Mouse (Mus musculus) forebrain, postnatal 0 days (tissue): ENCODE measurements around the gene Tmem116. TPM values are rescaled to one million over a fixed set of nuclear protein-coding genes. Genes with fewer than 3 reads are reported as not detected.
"Not testable (repeated sequence)": the region's sequence is repeated elsewhere in the genome, so short reads cannot be mapped to it uniquely, and the experiment has no call there.

Experiments used
- ATAC-seq: fragments of 200-750 bp; cut with Nextera tagmentation; 2 replicates; pipeline ENCODE4 v1.8.0; 2017; ENCODE audit warnings: mild to moderate bottlenecking, moderate library complexity
- DNase-seq: peaks from one replicate; pipeline ENCODE4 v3.0.0-alpha.2; 2015
- H3K27ac ChIP-seq: fragments of 300-500 bp; sonication (generic); 2 replicates; pipeline ENCODE4 v1.5.1; 2014; ENCODE audit warnings: low read depth, mild to moderate bottlenecking, antibody characterized with exemption, low read length, moderate library complexity, mixed read lengths
- H3K27me3 ChIP-seq: fragments of 300-500 bp; sonication (generic); 2 replicates; pipeline ENCODE4 v1.6.1; 2014; ENCODE audit warnings: mild to moderate bottlenecking, low read length, mixed read lengths; ENCODE audit not compliant: insufficient read depth
- H3K36me3 ChIP-seq: fragments of 300-500 bp; sonication (generic); 2 replicates; pipeline ENCODE4 v1.6.1; 2014; ENCODE audit warnings: mild to moderate bottlenecking, moderate library complexity; ENCODE audit not compliant: insufficient read depth
- H3K4me1 ChIP-seq: fragments of 300-500 bp; sonication (generic); 2 replicates; pipeline ENCODE4 v1.6.1; 2014; ENCODE audit warnings: antibody characterized with exemption; ENCODE audit not compliant: insufficient read depth
- H3K4me2 ChIP-seq: fragments of 300-500 bp; sonication (generic); 2 replicates; pipeline ENCODE4 v1.6.1; 2014; ENCODE audit warnings: low read depth, mild to moderate bottlenecking, moderate library complexity
- H3K4me3 ChIP-seq: fragments of 300-500 bp; sonication (generic); 2 replicates; pipeline ENCODE4 v1.5.1; 2014; ENCODE audit warnings: low read depth, low read length, mixed read lengths
- H3K9ac ChIP-seq: fragments of 300-500 bp; sonication (generic); 2 replicates; pipeline ENCODE4 v1.6.1; 2014; ENCODE audit warnings: mild to moderate bottlenecking
- H3K9me3 ChIP-seq: fragments of 300-500 bp; sonication (generic); 2 replicates; pipeline ENCODE4 v1.6.1; 2016; ENCODE audit warnings: low read length
- CTCF ChIP-seq: sonication (generic); IDR thresholded peaks from 2 replicates; pipeline ENCODE4 v1.5.1; 2016; ENCODE audit warnings: antibody characterized with exemption, control low read depth, low read depth
- WGBS: fragments of 180-500 bp; shearing (Covaris S2); extraction: QIAGEN DNeasy Blood & Tissue Kit; methylation state at CpG from one replicate; pipeline ENCODE4 v1.1.7; 2014; 5-methylcytosine and 5-hydroxymethylcytosine counted together
- polyA plus RNA-seq: library from polyadenylated mRNA; unstranded; fragments of >200 nt; fragmentation: Nextera tagmentation; extraction: Ambion mirVana; gene quantifications from 2 replicates; pipeline ENCODE4 v1.2.1, GENCODE M21; 2015
- total RNA-seq: library from RNA; depleted of rRNA; stranded (reverse); fragments of >200 nt; gene quantifications from 2 replicates; pipeline ENCODE4 v1.2.3, GENCODE M21; 2014

The Tmem116 gene
- total and polyA plus RNA-seq, 2 experiments from 2014 or later, result 0.24 to 2.7 TPM

DNA sequence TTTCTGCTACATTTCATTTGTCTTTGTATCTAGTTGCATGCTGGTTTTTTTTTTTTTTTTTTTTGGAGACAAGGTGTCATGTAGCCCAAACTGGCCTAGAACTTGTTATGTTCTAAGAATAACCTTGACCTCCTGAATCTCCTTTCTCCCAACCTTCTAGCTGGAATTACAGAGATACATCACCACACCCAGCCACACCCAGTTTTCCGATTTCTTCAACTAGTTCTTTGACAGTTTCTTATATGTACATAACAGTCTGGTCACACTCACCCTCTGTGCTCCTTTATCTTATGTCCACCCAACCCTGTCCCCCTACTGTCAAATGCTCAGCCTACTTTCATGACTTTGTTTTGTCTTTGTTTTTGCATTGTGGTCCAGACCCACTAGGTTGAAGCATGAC lies 55.2 kb downstream of the Tmem116 start:
- Histone ChIP-seq H3K36me3 (no peaks in the 10 kb centered on the region), H3K4me3 (no peak overlapping the region), H3K27ac (no peak overlapping the region), H3K9me3 (no peaks in the 10 kb centered on the region), H3K4me2 (no peak overlapping the region), H3K9ac (no peak overlapping the region), H3K4me1 (no peaks in the 10 kb centered on the region), H3K27me3 (no peaks in the 10 kb centered on the region)
- DNase-seq (no peak), ATAC-seq (no peak)
- WGBS, result 95% methylated on average over 1 of the region's 1 CpGs
- no peak for TF ChIP-seq CTCF

DNA sequence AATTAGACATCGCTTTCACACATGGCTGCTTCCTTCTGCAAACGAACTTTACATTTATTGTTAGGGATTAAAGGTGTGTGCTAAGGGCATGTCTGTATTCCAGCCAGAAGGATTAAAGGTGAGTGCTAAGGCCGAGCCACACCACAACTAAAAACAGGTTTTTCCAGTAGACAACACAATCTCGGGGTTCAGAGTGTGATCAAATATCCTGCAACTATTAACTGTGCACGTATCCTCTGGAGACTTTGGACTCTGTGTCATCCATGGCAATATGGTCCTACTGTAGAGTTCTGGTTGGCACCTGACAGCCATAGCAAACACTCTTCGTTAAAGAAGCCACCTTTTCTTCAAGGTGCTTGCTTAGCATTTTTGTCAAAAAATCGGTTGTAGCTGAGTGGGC lies 58.3 kb downstream of the Tmem116 start:
- no peak overlapping the region for H3K4me3 ChIP-seq
- no peaks in the 10 kb centered on the region for H3K27me3 ChIP-seq
- no peak overlapping the region for H3K4me2 ChIP-seq
- H3K9me3 ChIP-seq, result no peaks in the 10 kb centered on the region
- DNase-seq (no peak), ATAC-seq (no peak)
- H3K27ac ChIP-seq, result no peak overlapping the region
- H3K4me1 ChIP-seq, result no peaks in the 10 kb centered on the region
- no peak overlapping the region for H3K9ac ChIP-seq
- TF ChIP-seq CTCF, result no peak
- 81% methylated on average over 7 of the region's 7 CpGs for WGBS
- no peaks in the 10 kb centered on the region for H3K36me3 ChIP-seq

DNA sequence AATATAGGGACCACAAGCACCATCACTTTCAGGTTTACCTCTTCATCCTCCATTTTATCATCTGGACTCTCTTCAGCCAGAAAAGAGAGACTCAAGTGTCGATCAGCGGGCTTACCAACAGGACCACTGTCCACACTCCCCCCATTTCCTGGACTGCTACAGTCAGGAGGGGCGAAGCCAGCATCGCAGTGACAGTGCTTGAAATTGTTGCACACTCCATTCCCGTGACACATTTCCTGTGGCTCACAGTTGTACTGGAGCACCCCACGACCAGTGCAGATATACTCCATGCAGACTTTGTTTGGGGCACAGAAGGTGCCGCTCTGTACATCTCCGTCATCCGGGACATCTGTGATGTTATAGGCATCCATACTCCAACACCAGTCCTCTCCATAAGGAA lies 67.3 kb downstream of the Tmem116 start:
- H3K27ac ChIP-seq, result no peak overlapping the region
- H3K4me3 ChIP-seq, result no peak overlapping the region
- no peaks in the 10 kb centered on the region for H3K9me3 ChIP-seq
- no peak for ATAC-seq
- WGBS, result 96% methylated on average over 9 of the region's 9 CpGs
- peaks cover 29% of the 10 kb centered on the region for H3K36me3 ChIP-seq
- H3K4me1 ChIP-seq, result no peaks in the 10 kb centered on the region
- no peaks in the 10 kb centered on the region for H3K27me3 ChIP-seq
- no peak for TF ChIP-seq CTCF
- no peak overlapping the region for H3K9ac ChIP-seq
- H3K4me2 ChIP-seq, result no peak overlapping the region
- DNase-seq, result no peak

- not testable (repeated sequence) for DNase-seq, H3K4me3 ChIP-seq, H3K27me3 ChIP-seq, ATAC-seq, H3K9me3 ChIP-seq, H3K27ac ChIP-seq, H3K4me2 ChIP-seq, H3K9ac ChIP-seq, H3K4me1 ChIP-seq
- 96% methylated on average over 10 of the region's 17 CpGs for WGBS
- peaks cover 36% of the 10 kb centered on the region for H3K36me3 ChIP-seq
Observed at GRCm38 (mm10) chr5:121519758-121520157, 68.1 kb downstream of the Tmem116 start.

DNA sequence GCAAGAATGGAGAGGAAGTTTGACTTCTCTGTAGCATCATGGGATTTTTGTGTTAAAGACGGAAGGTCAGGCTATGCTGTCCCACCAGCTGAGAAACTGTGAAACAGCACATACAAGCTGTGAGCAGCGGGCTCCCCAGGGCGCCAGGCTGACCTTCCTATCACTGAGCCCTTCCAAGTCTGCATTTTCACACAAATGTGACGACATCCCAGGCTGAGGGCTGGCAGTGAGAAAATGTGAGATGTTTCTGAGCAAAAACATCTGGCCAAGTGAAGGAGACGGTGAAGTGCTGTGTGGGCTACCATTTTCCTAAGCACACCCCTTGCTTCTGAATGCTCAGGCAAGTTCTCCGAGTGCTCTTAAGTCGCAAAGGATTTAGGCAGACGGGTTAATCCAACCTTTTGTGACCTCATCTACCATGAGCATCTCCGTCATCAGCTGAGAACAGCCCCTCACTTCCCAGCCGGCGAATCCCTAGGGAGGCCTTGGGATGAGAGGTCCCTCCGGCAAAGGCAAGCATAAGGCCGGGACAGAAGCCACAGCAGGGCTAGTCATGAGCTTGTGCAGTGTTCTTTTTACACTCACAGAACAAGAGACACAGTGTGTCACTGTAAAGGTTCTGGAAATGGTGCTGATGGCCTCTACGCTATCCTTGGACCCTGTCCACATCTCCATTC lies 74.2 kb downstream of the Tmem116 start:
- Histone ChIP-seq H3K36me3 (peaks cover 78% of the 10 kb centered on the region), H3K4me3 (no peak overlapping the region), H3K4me1 (no peaks in the 10 kb centered on the region), H3K27me3 (no peaks in the 10 kb centered on the region), H3K27ac (no peak overlapping the region), H3K9ac (no peak overlapping the region), H3K9me3 (no peaks in the 10 kb centered on the region), H3K4me2 (no peak overlapping the region)
- no peak for TF ChIP-seq CTCF
- 91% methylated on average over 14 of the region's 14 CpGs for WGBS
- ATAC-seq, result no peak
- no peak for DNase-seq

GRCm38 (mm10) chr5:121526526-121526925 lies 74.8 kb downstream of the Tmem116 start:
- ATAC-seq (no peak), DNase-seq (no peak)
- H3K4me3 ChIP-seq, result no peak overlapping the region
- no peaks in the 10 kb centered on the region for H3K27me3 ChIP-seq
- no peaks in the 10 kb centered on the region for H3K4me1 ChIP-seq
- H3K27ac ChIP-seq, result no peak overlapping the region
- no peaks in the 10 kb centered on the region for H3K9me3 ChIP-seq
- no peak overlapping the region for H3K9ac ChIP-seq
- TF ChIP-seq CTCF, result no peak
- WGBS, result 88% methylated on average over 7 of the region's 7 CpGs
- H3K4me2 ChIP-seq, result no peak overlapping the region
- H3K36me3 ChIP-seq, result peaks cover 78% of the 10 kb centered on the region

DNA sequence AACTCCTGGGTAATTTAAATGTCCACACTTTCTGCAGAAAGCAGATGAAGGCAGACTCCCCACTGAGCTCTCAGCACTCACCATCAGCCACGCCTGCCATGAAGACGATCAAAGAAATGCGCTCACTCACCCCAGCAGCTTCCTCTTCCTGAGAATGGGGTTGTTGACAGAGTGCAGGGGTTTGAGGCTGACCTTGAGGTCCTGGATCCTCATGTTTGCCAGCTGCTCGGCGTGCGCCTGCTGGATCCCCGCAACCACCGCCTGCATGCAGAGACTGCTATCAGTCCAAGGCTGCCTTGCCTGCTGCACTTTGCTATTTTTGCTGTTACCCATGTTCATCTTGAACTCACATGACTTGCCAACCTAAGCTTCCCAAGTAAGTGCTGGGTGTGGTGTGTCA lies 75.3 kb downstream of the Tmem116 start:
- DNase-seq (no peak), ATAC-seq (no peak)
- no peak overlapping the region for H3K4me2 ChIP-seq
- no peak overlapping the region for H3K4me3 ChIP-seq
- no peaks in the 10 kb centered on the region for H3K4me1 ChIP-seq
- no peaks in the 10 kb centered on the region for H3K27me3 ChIP-seq
- H3K9ac ChIP-seq, result no peak overlapping the region
- H3K36me3 ChIP-seq, result peaks cover 76% of the 10 kb centered on the region
- no peak overlapping the region for H3K27ac ChIP-seq
- WGBS, result 84% methylated on average over 8 of the region's 8 CpGs
- H3K9me3 ChIP-seq, result no peaks in the 10 kb centered on the region
- TF ChIP-seq CTCF, result no peak
